Mouse (Mus musculus) lung, embryonic 14.5 days (tissue): ENCODE measurements at regions not wholly inside any gene's neighbourhood (a gene's known extent, or its start where the extent isn't known, plus 50 kb on each side); places are given as distances from the start of the nearest gene placed in this dataset.
A peak's percentile ranks its signal among the peaks of the same experiment; 100 is the strongest.

Source experiments
- ATAC-seq: fragments of 200-750 bp; cut with Nextera tagmentation; 2 replicates; pipeline ENCODE4 v1.8.0; 2017; ENCODE audit warnings: mild to moderate bottlenecking, moderate TSS enrichment, moderate library complexity; ENCODE audit not compliant: insufficient read depth
- DNase-seq: peaks from one replicate; pipeline ENCODE4 v3.0.0-alpha.2; 2015
- H3K27ac ChIP-seq: fragments of 300-500 bp; sonication (generic); 2 replicates; pipeline ENCODE4 v1.5.1; 2014; ENCODE audit warnings: low read depth, mild to moderate bottlenecking, moderate library complexity
- H3K27me3 ChIP-seq: fragments of 300-500 bp; sonication (generic); 2 replicates; pipeline ENCODE4 v1.6.1; 2014; ENCODE audit warnings: low read length, control low read depth; ENCODE audit not compliant: insufficient read depth
- H3K36me3 ChIP-seq: fragments of 300-500 bp; sonication (generic); 2 replicates; pipeline ENCODE4 v1.6.1; 2014; ENCODE audit warnings: control low read depth; ENCODE audit not compliant: insufficient read depth
- H3K4me1 ChIP-seq: fragments of 300-500 bp; sonication (generic); 2 replicates; pipeline ENCODE4 v1.6.1; 2014; ENCODE audit warnings: antibody characterized with exemption, control low read depth; ENCODE audit not compliant: insufficient read depth
- H3K4me2 ChIP-seq: fragments of 300-500 bp; sonication (generic); 2 replicates; pipeline ENCODE4 v1.6.1; 2014; ENCODE audit warnings: mild to moderate bottlenecking
- H3K4me3 ChIP-seq: fragments of 300-500 bp; sonication (generic); 2 replicates; pipeline ENCODE4 v1.5.1; 2014; ENCODE audit warnings: low read depth, low read length
- H3K9ac ChIP-seq: fragments of 300-500 bp; sonication (generic); 2 replicates; pipeline ENCODE4 v1.6.1; 2014
- H3K9me3 ChIP-seq: fragments of 300-500 bp; sonication (generic); 2 replicates; pipeline ENCODE4 v1.6.1; 2016; ENCODE audit warnings: low read depth, low read length, control low read depth
- CTCF ChIP-seq: IDR thresholded peaks from 2 replicates; pipeline ENCODE4 v1.5.1; 2016; ENCODE audit warnings: antibody characterized with exemption, low read depth
- WGBS: fragments of 180-500 bp; shearing (Covaris S2); extraction: QIAGEN DNeasy Blood & Tissue Kit; methylation state at CpG from one replicate; pipeline ENCODE4 v1.1.7; 2014; 5-methylcytosine and 5-hydroxymethylcytosine counted together

GRCm38 (mm10) chr8:109417971-109418370, 75.9 kb upstream of the Pmfbp1 start:
- DNase-seq (peak; percentile 28), ATAC-seq (no peak)
- Histone ChIP-seq H3K9ac (no peak overlapping the region), H3K4me3 (no peak overlapping the region), H3K9me3 (no peaks in the 10 kb centered on the region), H3K27ac (no peak overlapping the region), H3K36me3 (no peaks in the 10 kb centered on the region), H3K27me3 (no peaks in the 10 kb centered on the region), H3K4me1 (no peaks in the 10 kb centered on the region), H3K4me2 (no peak overlapping the region)
- TF ChIP-seq CTCF: peak; percentile 27
- WGBS: 26% methylated on average over 12 of the region's 12 CpGs

- TF ChIP-seq CTCF: no peak
- WGBS: 51% methylated on average over 4 of the region's 4 CpGs
- H3K27ac ChIP-seq: no peak overlapping the region
- no peaks in the 10 kb centered on the region for H3K9me3 ChIP-seq
- ATAC-seq: no peak
- no peak overlapping the region for H3K4me2 ChIP-seq
- no peak overlapping the region for H3K4me3 ChIP-seq
- H3K27me3 ChIP-seq: no peaks in the 10 kb centered on the region
- no peaks in the 10 kb centered on the region for H3K36me3 ChIP-seq
- no peak overlapping the region for H3K9ac ChIP-seq
- no peak for DNase-seq
- no peaks in the 10 kb centered on the region for H3K4me1 ChIP-seq
Measured at GRCm38 (mm10) chr8:109419029-109419596, 74.7 kb upstream of the Pmfbp1 start.

- no peak overlapping the region for H3K9ac ChIP-seq
- no peak for TF ChIP-seq CTCF
- H3K36me3 ChIP-seq: no peaks in the 10 kb centered on the region
- 48% methylated on average over 5 of the region's 5 CpGs for WGBS
- no peak overlapping the region for H3K27ac ChIP-seq
- ATAC-seq (no peak), DNase-seq (no peak)
- no peaks in the 10 kb centered on the region for H3K9me3 ChIP-seq
- no peaks in the 10 kb centered on the region for H3K27me3 ChIP-seq
- no peak overlapping the region for H3K4me2 ChIP-seq
- no peak overlapping the region for H3K4me3 ChIP-seq
- no peaks in the 10 kb centered on the region for H3K4me1 ChIP-seq
Measured at GRCm38 (mm10) chr8:109424004-109424403, 69.8 kb upstream of the Pmfbp1 start.

- Histone ChIP-seq H3K36me3 (no peaks in the 10 kb centered on the region), H3K9me3 (no peaks in the 10 kb centered on the region), H3K27ac (no peak overlapping the region), H3K27me3 (no peaks in the 10 kb centered on the region), H3K4me1 (no peaks in the 10 kb centered on the region), H3K4me2 (no peak overlapping the region), H3K4me3 (no peak overlapping the region), H3K9ac (no peak overlapping the region)
- WGBS: 72% methylated on average over 9 of the region's 9 CpGs
- TF ChIP-seq CTCF: no peak
- DNase-seq: no peak
- no peak for ATAC-seq
Measured at GRCm38 (mm10) chr8:109428551-109428950, 65.3 kb upstream of the Pmfbp1 start.

GRCm38 (mm10) chr8:109434538-109434937, 59.3 kb upstream of the Pmfbp1 start:
- no peaks in the 10 kb centered on the region for H3K27me3 ChIP-seq
- DNase-seq (no peak), ATAC-seq (no peak)
- no peaks in the 10 kb centered on the region for H3K4me1 ChIP-seq
- H3K27ac ChIP-seq: no peak overlapping the region
- no peak overlapping the region for H3K9ac ChIP-seq
- H3K4me2 ChIP-seq: no peak overlapping the region
- 85% methylated on average over 12 of the region's 12 CpGs for WGBS
- TF ChIP-seq CTCF: no peak
- H3K9me3 ChIP-seq: no peaks in the 10 kb centered on the region
- no peaks in the 10 kb centered on the region for H3K36me3 ChIP-seq
- H3K4me3 ChIP-seq: no peak overlapping the region

GRCm38 (mm10) chr8:109436056-109436455, 57.8 kb upstream of the Pmfbp1 start:
- Histone ChIP-seq H3K9ac (no peak overlapping the region), H3K27ac (no peak overlapping the region), H3K4me3 (no peak overlapping the region), H3K36me3 (no peaks in the 10 kb centered on the region), H3K27me3 (no peaks in the 10 kb centered on the region), H3K4me2 (peak overlapping the region; percentile 50; the same call in 1 of the 2 replicates), H3K9me3 (no peaks in the 10 kb centered on the region), H3K4me1 (no peaks in the 10 kb centered on the region)
- peak; percentile 6 for DNase-seq
- no peak for ATAC-seq
- TF ChIP-seq CTCF: no peak
- WGBS: 74% methylated on average over 4 of the region's 4 CpGs

GRCm38 (mm10) chr8:109436830-109437567, 56.8 kb upstream of the Pmfbp1 start:
- no peak overlapping the region for H3K27ac ChIP-seq
- TF ChIP-seq CTCF: no peak
- no peak overlapping the region for H3K9ac ChIP-seq
- H3K4me2 ChIP-seq: peak overlapping the region; percentile 50
- no peaks in the 10 kb centered on the region for H3K27me3 ChIP-seq
- H3K4me1 ChIP-seq: no peaks in the 10 kb centered on the region
- peak overlapping the region; percentile 14; the same call in 1 of the 2 replicates for H3K4me3 ChIP-seq
- WGBS: 35% methylated on average over 19 of the region's 19 CpGs
- H3K9me3 ChIP-seq: no peaks in the 10 kb centered on the region
- ATAC-seq: peak; percentile 54; the same call in 1 of the 2 replicates
- DNase-seq: peak; percentile 78
- no peaks in the 10 kb centered on the region for H3K36me3 ChIP-seq
